ENCODE assay signal across 1 mouse cellular context in genomic region chr13:111656769-111657168, GRCm38 (mm10).
TF ChIP-seq lines count a peak whose summit lies in the region.

No protein-coding gene starts in this region.

TF ChIP-seq in MEL, 35 proteins besides CTCF, POLR2A, EP300 and RAD21 (continued from another document):
- peak; percentile 94 for TF ChIP-seq GATA1 (IDR thresholded peaks at IDR 0.05; ENCODE audit: low read depth, low read length)
- TF ChIP-seq MYC (IDR thresholded peaks at IDR 0.05; ENCODE audit: low read depth, low read length): 0 out of 2 replicates have a peak, but pooled peaks have one; percentile 41
